Mouse (Mus musculus): ENCODE measurements around the gene Dixdc1.

DNA sequence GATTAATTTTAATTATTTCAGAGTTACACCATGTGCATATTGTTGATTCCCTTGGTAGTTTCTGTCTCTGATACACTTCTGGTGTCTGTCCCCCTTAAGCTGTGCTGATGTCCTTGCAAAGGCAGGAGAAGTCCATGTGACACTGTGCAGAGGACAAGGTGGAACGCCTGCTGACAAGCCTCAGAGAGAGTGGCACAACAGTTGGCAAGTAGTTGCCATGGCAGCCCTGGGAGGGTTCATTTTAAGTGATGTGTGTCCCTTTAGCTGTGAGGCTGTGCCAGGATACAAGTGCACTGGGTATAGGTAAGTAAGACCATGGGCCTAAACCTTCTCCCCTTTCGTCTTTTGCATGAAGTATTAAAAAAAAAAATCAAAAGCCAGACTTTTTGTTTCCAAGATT, 30.7 kb upstream of the Dixdc1 start:
- TF ChIP-seq TAL1 (IDR thresholded peaks at IDR 0.05; ENCODE audit: low read length): no peak
- no peak for TF ChIP-seq GATA1 (IDR thresholded peaks at IDR 0.05; ENCODE audit: low read length)
